Mouse (Mus musculus) liver, adult 10 weeks (tissue): ENCODE measurements around the gene Ugt2b38. TPM values are rescaled to one million over a fixed set of nuclear protein-coding genes. Genes with fewer than 3 reads are reported as not detected.

Source experiments
- polyA plus RNA-seq: library from polyadenylated mRNA; stranded (reverse); fragments of 350-450 nt; fragmentation: Illumina TruSeq; extraction: RNeasy Lipid Tissue Mini Kit (QIAGEN cat#74804); gene quantifications from one replicate; pipeline ENCODE4 v1.2.3, GENCODE M21; 2014; ENCODE audit warnings: low read depth, low replicate concordance

Gene Ugt2b38
- 4.3 TPM for polyA plus RNA-seq

DNA sequence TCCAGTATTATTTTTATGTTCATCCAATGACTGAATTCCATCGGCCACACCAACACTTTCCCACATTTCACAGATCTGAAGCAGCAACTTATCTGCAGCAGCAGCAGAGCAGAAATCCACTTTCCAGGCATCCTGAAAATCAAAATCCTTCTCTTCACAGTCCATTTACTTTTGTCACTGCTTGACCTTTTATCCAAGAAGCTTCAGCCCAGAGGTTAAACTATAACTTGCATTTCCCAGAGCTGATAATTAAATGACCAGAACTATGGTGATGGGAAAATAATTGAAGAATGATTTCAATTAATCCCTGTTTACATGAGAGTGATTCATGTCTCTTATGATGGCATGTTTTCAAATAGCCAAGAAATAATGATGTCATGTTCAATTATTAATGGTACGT lies at the start of gene Ugt2b38:
TSS of gene Ugt2b38 (minus strand) at position 163 of the 400 bp plus-strand sequence.

Other genes starting within 250 kb of the Ugt2b38 start
- 30.0 TPM for gene Ugt2b37, start 169.4 kb downstream of the Ugt2b38 start, polyA plus RNA-seq
- gene Ugt2a3, start 87.0 kb downstream of the Ugt2b38 start, polyA plus RNA-seq: 614 TPM
- not detected for gene Ugt2a2, start 58.1 kb upstream of the Ugt2b38 start, polyA plus RNA-seq
- gene Gm43638, start 62.6 kb upstream of the Ugt2b38 start, polyA plus RNA-seq: not detected
- not detected for gene Ugt2a1, start 66.7 kb upstream of the Ugt2b38 start, polyA plus RNA-seq
- gene Sult1b1, start 114.0 kb upstream of the Ugt2b38 start, polyA plus RNA-seq: 180 TPM
- gene Sult1d1, start 144.8 kb upstream of the Ugt2b38 start, polyA plus RNA-seq: 893 TPM
- 4.5 TPM for gene Sult1e1, start 167.4 kb upstream of the Ugt2b38 start, polyA plus RNA-seq
- not detected for gene Csn1s1, start 242.0 kb upstream of the Ugt2b38 start, polyA plus RNA-seq